Mouse (Mus musculus) 3134 (cell line): Measurements from ENCODE around the gene Znrf4.
A peak's percentile ranks its signal among the peaks of the same experiment; 100 is the strongest.

Experiments used
- DNase-seq: peaks from one replicate; pipeline ENCODE4 v3.0.0-alpha.2; 2011; ENCODE audit warnings: low spot score; ENCODE audit not compliant: insufficient read length; ENCODE audit errors: extremely low read depth

Gene Znrf4

GRCm38 (mm10) chr17:56512310-56512709 lies at the start of gene Znrf4:
Gene Znrf4 (minus strand): TSS chr17:56512431.
- DNase-seq: no peak

- DNase-seq: no peak
Measured at GRCm38 (mm10) chr17:56561866-56562265, 49.6 kb upstream of the Znrf4 start.

DNA sequence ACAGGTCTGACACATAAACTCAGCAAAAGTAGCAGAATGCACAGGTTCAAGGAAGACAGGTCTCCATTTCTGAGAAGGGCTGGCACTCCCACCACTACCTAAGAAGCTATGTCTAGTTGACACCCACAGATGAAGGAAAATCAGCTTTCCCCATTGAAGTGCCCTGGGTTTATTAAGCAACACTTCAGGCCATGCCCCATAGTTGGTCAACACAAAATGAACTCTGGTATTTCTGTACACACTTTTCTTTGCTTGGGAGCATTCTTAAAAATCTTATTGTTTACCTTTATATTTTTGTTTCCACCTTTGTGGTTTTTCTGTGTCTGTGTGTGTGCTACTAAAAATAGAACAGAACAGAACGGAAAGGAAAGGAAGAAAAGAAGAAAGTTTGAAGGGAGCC lies 47.9 kb upstream of the Znrf4 start:
- DNase-seq: no peak

- DNase-seq: no peak
Measured at GRCm38 (mm10) chr17:56559386-56559785, 47.2 kb upstream of the Znrf4 start.

DNA sequence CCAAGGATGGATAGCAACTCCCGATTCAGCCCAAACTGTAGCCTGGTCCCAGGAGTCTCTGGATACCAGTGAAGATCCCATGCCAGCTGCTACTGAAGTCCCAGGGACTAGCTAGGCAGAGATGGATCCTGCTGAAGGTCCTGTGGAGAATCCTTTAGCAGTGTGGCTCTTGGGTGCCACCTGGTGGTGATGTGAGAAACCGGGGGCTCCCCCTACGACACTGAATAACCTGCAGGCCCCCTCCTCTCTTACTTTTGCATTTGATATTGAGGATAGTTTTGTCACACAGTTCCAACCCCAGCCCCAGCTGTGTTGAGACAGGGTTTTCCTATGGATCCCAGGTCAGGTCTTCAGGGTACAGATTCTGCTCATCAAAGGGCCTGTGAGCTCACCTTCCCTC lies 46.2 kb upstream of the Znrf4 start:
- DNase-seq: no peak

- DNase-seq: no peak
Measured at GRCm38 (mm10) chr17:56554122-56554551, 41.9 kb upstream of the Znrf4 start, which contains the start of gene Gm20219. Gene Gm20219 (minus strand): TSS chr17:56554387.

GRCm38 (mm10) chr17:56552781-56553363 lies 40.6 kb upstream of the Znrf4 start:
- DNase-seq: peak; percentile 61

DNA sequence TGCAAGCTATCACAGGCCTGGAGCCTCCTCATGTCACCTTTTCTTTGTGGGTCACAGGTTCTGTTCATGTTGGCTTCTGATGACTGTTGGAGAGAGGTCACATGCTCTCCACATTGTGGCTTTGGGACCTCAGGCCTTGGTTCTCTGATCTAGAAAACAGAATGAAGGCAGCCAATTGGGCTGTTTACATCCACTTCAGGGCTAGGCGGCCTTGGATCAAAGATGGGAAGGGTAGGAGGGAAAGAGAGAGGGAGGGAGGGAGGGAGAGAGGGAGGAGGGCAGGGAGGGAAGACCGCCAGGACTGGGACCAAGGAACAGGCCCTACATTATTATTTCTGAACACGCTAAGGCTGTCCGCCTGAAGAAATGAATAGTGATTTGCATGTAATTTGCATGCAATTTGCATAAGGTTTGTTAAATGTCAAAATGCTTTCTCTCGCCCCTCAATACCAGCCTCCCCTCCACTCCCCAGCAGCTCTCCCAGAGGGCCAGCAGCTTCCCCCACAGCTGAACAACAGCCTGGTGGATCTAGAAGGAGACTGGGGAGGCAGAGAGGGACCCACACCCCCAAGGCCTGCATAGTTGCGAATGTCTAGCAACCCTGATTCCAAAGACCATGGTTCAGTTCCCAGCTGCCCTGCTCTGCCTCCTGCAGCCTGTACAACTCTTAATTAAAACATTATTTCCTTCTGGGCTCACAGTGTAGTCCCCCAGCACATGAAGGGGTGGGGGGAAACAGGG lies 39.8 kb upstream of the Znrf4 start:
- DNase-seq: no peak

DNA sequence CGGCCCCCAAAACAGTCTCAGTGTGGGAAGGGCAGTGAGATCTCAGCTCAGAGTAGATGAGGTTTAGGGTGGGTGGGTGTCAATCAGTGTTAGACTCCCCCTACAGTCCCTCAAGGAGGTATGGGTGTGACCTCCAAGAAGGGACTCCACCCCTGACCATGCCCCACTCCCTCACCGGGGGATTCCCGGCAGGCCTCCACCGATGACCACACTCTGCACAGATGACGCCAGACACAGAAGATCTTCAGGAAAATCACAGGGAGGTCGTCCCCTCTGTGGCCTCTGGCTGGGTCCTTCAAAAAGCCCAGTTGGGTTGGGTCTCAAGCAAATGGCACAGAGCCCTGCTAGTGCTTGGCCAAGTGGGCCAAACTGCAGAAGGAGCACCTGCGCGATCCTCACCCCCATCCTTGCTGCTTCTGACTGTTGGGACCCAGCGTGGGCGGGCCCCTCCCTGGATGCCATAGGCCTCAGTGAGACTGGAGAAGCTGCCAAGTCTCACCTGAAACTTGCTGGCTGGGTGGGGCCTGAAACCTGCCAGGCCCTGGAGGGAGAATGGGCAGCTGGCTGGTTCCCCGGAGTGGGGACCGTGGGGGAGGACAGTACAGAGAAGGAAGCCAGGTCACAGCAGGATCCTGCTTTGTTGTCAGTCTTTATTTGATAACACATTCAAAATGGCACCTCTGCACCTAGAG lies 38.7 kb upstream of the Znrf4 start:
- DNase-seq: no peak

DNA sequence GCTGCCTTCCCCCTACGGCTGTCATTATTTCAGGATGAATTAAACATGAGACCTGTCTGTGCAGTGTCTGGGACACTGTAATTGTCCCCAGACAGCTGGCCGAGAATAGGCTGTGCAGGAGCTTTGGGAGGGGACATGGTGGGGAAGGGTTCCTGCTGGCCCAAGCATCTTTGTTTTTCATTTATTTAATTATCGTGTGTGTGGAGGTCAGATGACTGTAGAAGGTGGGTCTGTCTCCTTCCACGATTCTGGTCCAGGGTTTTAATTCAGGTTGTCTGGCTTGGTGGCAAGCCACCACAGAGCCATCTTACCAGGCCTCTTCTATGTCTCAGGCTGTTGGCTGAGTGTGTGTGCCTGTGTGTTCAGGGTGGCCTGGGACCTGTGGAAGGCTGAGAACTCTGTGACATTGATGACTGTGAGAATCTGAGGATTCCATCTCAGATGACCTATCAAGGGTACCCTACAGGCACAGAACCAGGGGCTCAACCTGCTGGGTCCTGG lies 36.4 kb upstream of the Znrf4 start:
- DNase-seq: no peak

- DNase-seq: no peak
Measured at GRCm38 (mm10) chr17:56547846-56548604, 35.8 kb upstream of the Znrf4 start.

GRCm38 (mm10) chr17:56547116-56547845 lies 35.0 kb upstream of the Znrf4 start:
- DNase-seq: no peak

GRCm38 (mm10) chr17:56546576-56546975 lies 34.3 kb upstream of the Znrf4 start:
- no peak for DNase-seq

DNA sequence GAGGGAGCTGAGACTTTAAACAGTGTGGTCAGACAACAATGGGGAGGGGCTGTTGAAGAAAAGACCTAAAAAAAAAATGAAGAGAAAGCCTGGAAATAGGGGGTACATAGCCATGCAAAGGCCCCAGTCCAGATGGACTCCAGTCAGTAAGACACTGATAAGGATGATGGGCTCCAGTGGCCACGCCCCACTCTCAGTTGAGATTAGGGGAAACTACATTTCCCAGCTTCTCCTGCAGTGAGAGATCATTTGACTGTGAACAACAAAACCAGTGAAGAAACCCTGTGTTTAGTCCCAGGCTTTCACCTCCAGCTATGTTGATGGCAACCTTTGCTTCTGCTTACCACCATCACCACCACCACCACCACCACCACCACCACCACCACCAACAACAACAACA lies 33.7 kb upstream of the Znrf4 start:
- no peak for DNase-seq

DNA sequence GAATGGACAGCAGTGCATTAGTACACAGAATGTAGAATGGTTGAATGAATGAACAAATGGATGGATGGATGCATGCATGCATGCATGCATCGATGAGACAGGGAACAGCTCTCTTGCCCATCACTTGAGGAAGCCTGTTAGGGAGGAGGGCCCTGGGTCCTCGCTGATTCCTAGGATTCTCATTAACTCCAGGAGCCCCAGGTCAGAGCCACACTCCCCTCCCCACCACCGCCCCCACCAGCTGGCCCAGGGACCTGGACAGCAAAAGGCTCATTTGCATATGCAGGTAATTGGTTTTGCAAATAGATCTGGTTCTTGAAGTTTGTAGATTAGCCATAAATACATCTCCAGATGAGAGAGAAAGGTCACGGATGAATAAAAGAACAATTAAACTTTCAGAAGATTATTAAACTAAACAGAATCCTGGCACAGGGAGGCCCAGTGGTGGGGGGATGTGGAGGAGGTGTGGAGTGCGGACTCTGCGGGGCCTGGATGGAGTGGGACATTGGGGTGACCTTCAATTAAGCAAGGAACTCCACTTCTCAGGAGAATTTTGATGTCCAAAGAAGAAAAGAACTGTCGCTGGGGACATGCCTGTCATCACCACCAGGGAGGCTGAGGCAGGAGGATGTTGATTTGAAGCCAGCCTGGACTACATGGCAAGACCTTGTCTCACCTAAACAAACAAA lies 32.6 kb upstream of the Znrf4 start:
- DNase-seq: no peak

DNA sequence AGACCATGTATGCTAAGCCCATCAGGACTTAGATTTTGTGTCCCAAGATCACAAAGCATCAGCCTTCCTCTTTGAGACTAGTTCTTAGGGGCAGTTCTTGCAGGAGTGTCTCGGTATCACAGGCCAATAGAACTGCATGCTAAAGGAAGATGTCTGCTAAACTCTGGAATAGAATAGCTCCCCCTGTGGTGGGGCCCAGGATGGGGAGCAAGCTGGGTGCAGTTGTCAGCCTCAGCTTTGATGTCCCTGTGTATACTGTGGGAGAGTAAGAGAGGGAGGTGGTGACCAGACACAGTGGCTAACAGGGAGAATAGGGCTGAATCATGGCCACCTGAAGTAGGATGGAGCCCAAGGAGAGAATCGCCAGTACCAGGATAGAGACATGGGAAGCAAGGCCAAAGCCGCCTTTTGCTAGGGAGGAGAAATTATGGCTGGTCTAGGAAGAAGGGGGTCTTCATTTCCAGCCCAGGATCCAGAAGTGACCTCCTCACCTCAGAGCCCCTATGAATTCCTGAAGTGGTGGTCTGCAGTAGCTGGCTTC lies 31.5 kb upstream of the Znrf4 start:
- DNase-seq: no peak

GRCm38 (mm10) chr17:56542736-56543135 lies 30.5 kb upstream of the Znrf4 start:
- DNase-seq: no peak

- DNase-seq: no peak
Measured at GRCm38 (mm10) chr17:56540562-56540975, 28.3 kb upstream of the Znrf4 start.

DNA sequence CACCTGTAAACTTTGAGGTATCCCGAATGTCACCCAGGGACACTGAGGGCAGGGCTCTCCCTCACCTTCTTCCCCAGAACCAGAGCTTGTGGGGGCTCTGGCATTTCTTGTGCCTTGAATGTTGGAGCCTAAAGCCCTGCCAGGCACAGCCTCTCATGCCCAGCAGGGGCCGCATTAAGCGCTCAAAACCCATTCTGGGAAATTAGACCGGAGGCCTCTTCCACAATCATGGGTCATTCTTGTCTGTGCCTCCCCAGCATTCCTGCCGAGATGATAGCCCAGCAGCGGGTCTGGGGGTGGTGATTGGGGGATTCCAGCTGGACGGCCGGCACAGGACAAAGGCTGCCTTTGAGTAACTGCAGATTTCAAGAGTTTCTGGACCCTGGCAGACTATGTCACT lies 25.7 kb upstream of the Znrf4 start:
- DNase-seq: no peak
